Mouse (Mus musculus): ENCODE results near the gene Krtdap.
"Not testable (repeated sequence)": the region's sequence is repeated elsewhere in the genome, so short reads cannot be mapped to it uniquely, and the experiment has no call there.

Gene Krtdap

GRCm38 (mm10) chr7:30787377-30788022 lies at the start of gene Krtdap:
Gene Krtdap, plus strand, starts transcription at chr7:30787896.
- no peaks in the 10 kb centered on the region for H3K27me3 ChIP-seq (ENCODE audit: control insufficient read depth, insufficient read depth, low read length, poor library complexity, severe bottlenecking)
- H3K36me3 ChIP-seq (ENCODE audit: control insufficient read depth, insufficient read depth, low read length, poor library complexity, severe bottlenecking), result no peaks in the 10 kb centered on the region
- DNase-seq (ENCODE audit: low read depth, low spot score), result no peak

GRCm38 (mm10) chr7:30742570-30742969 lies 45.1 kb upstream of the Krtdap start:
- peak; percentile 66 for DNase-seq (ENCODE audit: low read depth, low spot score)
- not testable (repeated sequence) for H3K27me3 ChIP-seq (ENCODE audit: control insufficient read depth, insufficient read depth, low read length, poor library complexity, severe bottlenecking); H3K36me3 ChIP-seq (ENCODE audit: control insufficient read depth, insufficient read depth, low read length, poor library complexity, severe bottlenecking)

GRCm38 (mm10) chr7:30743617-30744016 lies 44.1 kb upstream of the Krtdap start, which contains the start of gene Gapdhs:
Gene Gapdhs, minus strand, starts transcription at chr7:30743681.
- DNase-seq (ENCODE audit: low read depth, low spot score); H3K27me3 ChIP-seq (ENCODE audit: control insufficient read depth, insufficient read depth, low read length, poor library complexity, severe bottlenecking); H3K36me3 ChIP-seq (ENCODE audit: control insufficient read depth, insufficient read depth, low read length, poor library complexity, severe bottlenecking): not testable (repeated sequence)

- no peak for DNase-seq (ENCODE audit: low read depth, low spot score)
- H3K27me3 ChIP-seq (ENCODE audit: control insufficient read depth, insufficient read depth, low read length, poor library complexity, severe bottlenecking), result no peaks in the 10 kb centered on the region
- H3K36me3 ChIP-seq (ENCODE audit: control insufficient read depth, insufficient read depth, low read length, poor library complexity, severe bottlenecking), result no peaks in the 10 kb centered on the region
Observed at GRCm38 (mm10) chr7:30744022-30744598, 43.6 kb upstream of the Krtdap start.

GRCm38 (mm10) chr7:30747525-30748204 lies 40.0 kb upstream of the Krtdap start:
- peak; percentile 25 for DNase-seq (ENCODE audit: low read depth, low spot score)
- H3K27me3 ChIP-seq (ENCODE audit: control insufficient read depth, insufficient read depth, low read length, poor library complexity, severe bottlenecking), result no peaks in the 10 kb centered on the region

GRCm38 (mm10) chr7:30749824-30750606 lies 37.7 kb upstream of the Krtdap start:
- no peak for DNase-seq (ENCODE audit: low read depth, low spot score)
- no peaks in the 10 kb centered on the region for H3K27me3 ChIP-seq (ENCODE audit: control insufficient read depth, insufficient read depth, low read length, poor library complexity, severe bottlenecking)
- no peaks in the 10 kb centered on the region for H3K36me3 ChIP-seq (ENCODE audit: control insufficient read depth, insufficient read depth, low read length, poor library complexity, severe bottlenecking)

More at GRCm38 (mm10) chr7:30747525-30748204, 40.0 kb upstream of the Krtdap start:
- no peaks in the 10 kb centered on the region for H3K36me3 ChIP-seq (ENCODE audit: control insufficient read depth, insufficient read depth, low read length, poor library complexity, severe bottlenecking)

GRCm38 (mm10) chr7:30751086-30751669 lies 36.5 kb upstream of the Krtdap start, which contains the start of gene Sbsn:
Gene Sbsn, plus strand, starts transcription at chr7:30751471.
- no peak for DNase-seq (ENCODE audit: low read depth, low spot score)
- Histone ChIP-seq H3K27me3 (ENCODE audit: control insufficient read depth, insufficient read depth, low read length, poor library complexity, severe bottlenecking) (no peaks in the 10 kb centered on the region), H3K36me3 (ENCODE audit: control insufficient read depth, insufficient read depth, low read length, poor library complexity, severe bottlenecking) (no peaks in the 10 kb centered on the region)

- H3K27me3 ChIP-seq (ENCODE audit: control insufficient read depth, insufficient read depth, low read length, poor library complexity, severe bottlenecking), result no peaks in the 10 kb centered on the region
- H3K36me3 ChIP-seq (ENCODE audit: control insufficient read depth, insufficient read depth, low read length, poor library complexity, severe bottlenecking), result no peaks in the 10 kb centered on the region
- no peak for DNase-seq (ENCODE audit: low read depth, low spot score)
Observed at GRCm38 (mm10) chr7:30757001-30757400, 30.7 kb upstream of the Krtdap start.

GRCm38 (mm10) chr7:30758853-30759252 lies 28.8 kb upstream of the Krtdap start:
- peak; percentile 43 for DNase-seq (ENCODE audit: low read depth, low spot score)

GRCm38 (mm10) chr7:30761769-30762352 lies 25.8 kb upstream of the Krtdap start:
- peak; percentile 22 for DNase-seq (ENCODE audit: low read depth, low spot score)
- no peaks in the 10 kb centered on the region for H3K36me3 ChIP-seq (ENCODE audit: control insufficient read depth, insufficient read depth, low read length, poor library complexity, severe bottlenecking)
- no peaks in the 10 kb centered on the region for H3K27me3 ChIP-seq (ENCODE audit: control insufficient read depth, insufficient read depth, low read length, poor library complexity, severe bottlenecking)

More at GRCm38 (mm10) chr7:30758853-30759252, 28.8 kb upstream of the Krtdap start:
- Histone ChIP-seq H3K27me3 (ENCODE audit: control insufficient read depth, insufficient read depth, low read length, poor library complexity, severe bottlenecking) (no peaks in the 10 kb centered on the region), H3K36me3 (ENCODE audit: control insufficient read depth, insufficient read depth, low read length, poor library complexity, severe bottlenecking) (no peaks in the 10 kb centered on the region)

- DNase-seq (ENCODE audit: low read depth, low spot score), result no peak
- no peaks in the 10 kb centered on the region for H3K27me3 ChIP-seq (ENCODE audit: control insufficient read depth, insufficient read depth, low read length, poor library complexity, severe bottlenecking)
- no peaks in the 10 kb centered on the region for H3K36me3 ChIP-seq (ENCODE audit: control insufficient read depth, insufficient read depth, low read length, poor library complexity, severe bottlenecking)
Observed at GRCm38 (mm10) chr7:30763456-30763855, 24.2 kb upstream of the Krtdap start, which contains the start of gene Dmkn. Gene Dmkn, plus strand, starts transcription at chr7:30763756.

GRCm38 (mm10) chr7:30765173-30765572 lies 22.5 kb upstream of the Krtdap start:
- H3K27me3 ChIP-seq (ENCODE audit: control insufficient read depth, insufficient read depth, low read length, poor library complexity, severe bottlenecking), result no peaks in the 10 kb centered on the region
- no peak for DNase-seq (ENCODE audit: low read depth, low spot score)
- no peaks in the 10 kb centered on the region for H3K36me3 ChIP-seq (ENCODE audit: control insufficient read depth, insufficient read depth, low read length, poor library complexity, severe bottlenecking)

GRCm38 (mm10) chr7:30766408-30766807 lies 21.3 kb upstream of the Krtdap start:
- no peaks in the 10 kb centered on the region for H3K27me3 ChIP-seq (ENCODE audit: control insufficient read depth, insufficient read depth, low read length, poor library complexity, severe bottlenecking)
- DNase-seq (ENCODE audit: low read depth, low spot score), result peak; percentile 20
- no peaks in the 10 kb centered on the region for H3K36me3 ChIP-seq (ENCODE audit: control insufficient read depth, insufficient read depth, low read length, poor library complexity, severe bottlenecking)

GRCm38 (mm10) chr7:30769236-30769635 lies 18.5 kb upstream of the Krtdap start:
- DNase-seq (ENCODE audit: low read depth, low spot score), result no peak
- H3K36me3 ChIP-seq (ENCODE audit: control insufficient read depth, insufficient read depth, low read length, poor library complexity, severe bottlenecking), result no peaks in the 10 kb centered on the region
- H3K27me3 ChIP-seq (ENCODE audit: control insufficient read depth, insufficient read depth, low read length, poor library complexity, severe bottlenecking), result no peaks in the 10 kb centered on the region; the same call in 1 of the 2 replicates
